Mouse (Mus musculus): ENCODE measurements around the gene Tmem178. TPM values are rescaled to one million over a fixed set of nuclear protein-coding genes. Genes with fewer than 3 reads are reported as not detected.

Tmem178 gene
- total RNA-seq, 2 experiments from 2014 or later = 0.78 to 1.6 TPM

DNA sequence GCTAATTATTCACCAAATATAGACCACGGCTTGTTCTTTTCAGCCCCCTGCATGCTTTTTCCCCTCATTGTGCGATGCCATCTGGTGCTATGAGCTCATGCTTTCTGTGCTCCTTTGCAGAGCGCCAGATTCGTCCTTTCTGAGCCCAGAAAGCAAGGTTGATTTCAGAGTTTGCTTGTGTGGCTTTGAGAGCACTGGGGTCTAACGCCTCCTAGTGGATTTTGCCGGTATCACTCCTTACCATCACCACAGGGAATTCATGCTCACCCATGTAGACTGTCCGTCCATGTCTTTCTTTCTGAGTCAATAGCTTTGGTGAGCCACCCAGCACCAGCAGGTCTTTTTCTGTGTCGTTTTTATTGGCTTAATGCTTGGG is 38.0 kb downstream of the Tmem178 start:
- intact Hi-C loops (cut with DNase I) = loop anchor here (1.0 to 5.0 kb wide), 5 partner anchors 106 to 361 kb away; partner anchors contain the start of gene Map4k3
- DNase-seq = peak; percentile 73 to 85

DNA sequence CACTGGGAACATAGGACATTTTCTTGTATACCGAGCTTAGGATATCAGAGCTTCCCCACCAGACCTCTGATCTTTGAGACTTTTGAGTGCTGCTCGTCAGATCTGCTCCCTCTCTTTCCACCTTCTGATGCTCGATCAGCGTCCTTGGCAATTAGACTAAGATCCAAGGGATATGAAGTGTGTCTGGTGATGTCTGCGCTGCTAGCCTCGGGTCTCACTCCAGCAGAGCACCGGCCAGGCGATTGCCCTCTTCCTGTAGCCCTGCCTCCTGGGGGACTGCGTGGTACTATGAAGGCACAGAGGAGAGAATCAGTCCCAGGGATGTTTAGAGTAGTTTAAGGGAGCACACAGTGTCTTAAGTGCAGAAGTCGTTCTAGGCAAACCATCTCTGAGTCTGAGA is 38.5 kb downstream of the Tmem178 start:
- intact Hi-C loops (cut with DNase I) = loop anchor here (1.0 to 5.0 kb wide), 5 partner anchors 106 to 362 kb away; partner anchors contain the start of gene Map4k3
- DNase-seq = no peak

DNA sequence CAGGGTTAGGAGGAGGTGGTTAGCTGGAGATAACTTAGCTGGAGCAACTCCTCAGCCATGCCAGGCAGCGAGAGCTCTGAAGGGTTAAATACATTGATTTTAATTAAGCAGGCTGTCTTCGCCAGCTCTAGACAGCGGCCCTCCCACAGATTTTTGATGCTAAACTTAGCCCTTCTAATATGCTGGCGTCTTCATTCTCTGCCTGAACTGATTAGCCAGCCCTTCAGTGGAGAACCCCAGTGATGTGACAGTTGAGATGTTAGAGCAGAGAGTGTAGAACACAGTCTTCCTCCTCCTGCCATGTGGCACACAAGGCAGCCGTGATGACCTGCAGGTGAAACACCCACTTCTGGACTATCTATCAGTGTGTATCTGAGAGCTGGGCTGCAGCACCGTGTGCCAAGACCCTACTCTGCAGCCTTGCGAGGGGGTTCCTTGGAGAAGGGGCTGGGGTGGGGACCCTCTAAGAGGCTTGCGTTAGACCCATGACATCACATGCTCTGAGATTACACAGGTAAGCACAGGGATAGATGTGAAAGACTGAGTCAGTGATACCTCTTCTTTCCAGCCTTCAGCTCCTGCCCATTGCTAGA is 47.2 kb downstream of the Tmem178 start:
- intact Hi-C loops (cut with DNase I) = no loop called here
- DNase-seq = no peak

DNA sequence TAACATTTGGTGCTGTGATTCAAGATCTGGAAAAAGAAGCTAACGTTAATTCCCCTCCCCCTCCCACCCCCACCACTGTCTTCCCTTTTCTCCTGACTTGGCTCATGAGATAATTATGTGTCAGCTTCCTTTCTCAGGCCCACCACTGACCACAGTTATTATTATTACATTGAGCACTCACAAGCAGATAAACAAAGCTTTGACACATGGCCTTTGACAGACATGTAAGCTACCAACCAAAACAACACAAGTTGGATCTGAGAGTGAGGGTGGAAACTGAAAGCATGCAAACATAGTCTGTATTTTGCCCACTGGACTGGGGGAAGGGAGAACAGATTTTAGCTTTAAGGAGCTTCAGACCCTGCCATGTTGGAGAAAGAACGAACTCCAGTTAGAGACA is 52.8 kb downstream of the Tmem178 start:
- no peak for DNase-seq
- intact Hi-C loops (cut with DNase I) = no loop called here

DNA sequence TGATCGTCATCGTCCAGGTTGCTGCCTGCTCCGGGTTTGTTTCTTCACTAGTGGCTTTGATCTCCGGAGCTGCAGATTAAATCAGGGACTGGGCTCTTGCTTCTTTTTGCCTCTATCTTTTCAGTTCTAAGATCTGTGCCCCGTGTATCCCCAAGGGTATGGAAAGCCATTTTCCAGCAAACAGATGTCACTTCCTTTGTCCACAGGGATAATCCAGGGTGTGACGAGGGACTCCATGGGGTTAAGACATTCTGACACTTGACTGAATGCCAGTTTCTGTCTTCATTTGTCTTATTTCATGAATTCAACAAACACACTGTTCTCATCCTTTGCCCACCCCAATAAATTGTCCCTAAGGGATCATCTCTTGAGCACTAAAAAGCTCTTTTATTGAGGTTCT is 54.5 kb downstream of the Tmem178 start:
- DNase-seq = no peak
- intact Hi-C loops (cut with DNase I) = no loop called here

DNA sequence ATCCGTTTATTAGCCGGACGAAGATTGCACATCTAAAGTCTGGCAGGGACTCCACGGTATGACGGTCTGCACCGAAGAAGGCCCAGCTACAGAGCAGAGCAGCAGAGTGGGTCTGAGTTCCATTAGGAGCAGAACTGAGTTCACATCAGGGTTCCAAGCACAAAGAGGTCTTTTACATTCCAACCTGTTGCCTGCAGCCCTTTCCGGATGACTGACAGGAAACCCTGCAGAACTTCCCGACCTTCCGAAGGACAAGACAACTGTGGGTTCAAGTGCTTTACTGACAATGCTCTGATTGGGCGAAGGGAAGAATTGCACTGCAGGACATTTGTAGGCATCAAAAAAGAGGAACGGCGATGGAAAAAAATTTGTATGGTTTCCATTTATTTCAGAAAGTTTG is 56.6 kb downstream of the Tmem178 start:
- intact Hi-C loops (cut with DNase I) = no loop called here
- DNase-seq = no peak

DNA sequence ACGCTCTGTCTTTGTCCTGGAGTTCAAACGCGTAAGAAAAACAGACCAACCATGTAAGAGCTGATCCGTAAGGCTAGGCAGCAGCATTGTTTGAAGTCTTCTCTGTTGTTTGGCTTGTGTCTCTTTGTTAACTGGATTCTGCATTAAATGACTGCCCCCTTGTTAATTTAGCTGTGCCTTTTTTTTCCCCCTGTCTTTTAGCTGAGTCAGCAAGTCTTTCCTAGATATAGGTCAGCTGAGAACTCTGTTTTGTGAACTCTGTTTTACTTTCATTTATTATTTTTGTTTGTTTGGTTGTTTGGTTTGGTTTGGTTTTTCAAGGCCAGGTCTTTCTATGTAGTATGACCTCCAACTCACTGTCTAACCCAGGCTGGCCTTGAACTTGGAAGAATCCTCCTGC is 57.2 kb downstream of the Tmem178 start:
- intact Hi-C loops (cut with DNase I) = no loop called here
- DNase-seq = no peak

DNA sequence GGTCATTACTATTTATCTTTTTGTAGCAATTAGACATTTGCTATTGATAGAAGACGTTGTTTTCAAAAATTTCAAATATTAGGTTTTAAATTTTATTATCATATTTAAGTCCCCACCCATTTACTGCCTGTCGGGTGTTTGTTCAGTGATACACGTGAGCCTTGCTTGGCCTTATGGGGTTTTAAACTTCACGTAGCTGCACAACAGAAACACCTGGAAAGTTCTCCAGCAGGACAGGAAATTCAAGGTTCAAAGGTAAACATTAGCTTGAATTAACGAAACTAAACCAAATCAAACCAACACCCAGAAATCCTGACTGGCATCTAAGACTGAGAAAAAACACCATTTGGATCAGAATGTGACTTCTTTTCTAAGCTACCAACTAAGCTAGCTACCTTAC is 57.7 kb downstream of the Tmem178 start:
- no peak for DNase-seq
- intact Hi-C loops (cut with DNase I) = no loop called here

DNA sequence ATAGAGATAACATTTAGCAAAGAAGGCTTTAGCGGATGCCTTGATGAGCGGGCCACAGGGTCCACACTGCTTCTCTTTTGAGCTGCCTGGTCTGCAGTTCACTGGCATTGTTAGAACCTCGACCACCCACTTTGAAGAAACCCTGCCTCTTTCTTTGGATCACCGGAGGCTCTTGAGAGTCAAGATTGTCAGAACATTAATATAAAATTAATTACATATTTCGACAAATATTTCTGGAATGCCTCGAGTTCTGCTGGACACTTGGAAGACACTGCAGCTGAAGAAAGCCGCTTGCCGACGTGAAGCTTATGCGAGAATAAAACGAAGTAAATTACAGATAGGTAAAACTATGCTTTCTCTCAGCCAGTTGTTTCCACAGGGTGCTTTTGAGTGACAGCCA is 60.0 kb downstream of the Tmem178 start:
- no peak for DNase-seq
- intact Hi-C loops (cut with DNase I) = no loop called here

DNA sequence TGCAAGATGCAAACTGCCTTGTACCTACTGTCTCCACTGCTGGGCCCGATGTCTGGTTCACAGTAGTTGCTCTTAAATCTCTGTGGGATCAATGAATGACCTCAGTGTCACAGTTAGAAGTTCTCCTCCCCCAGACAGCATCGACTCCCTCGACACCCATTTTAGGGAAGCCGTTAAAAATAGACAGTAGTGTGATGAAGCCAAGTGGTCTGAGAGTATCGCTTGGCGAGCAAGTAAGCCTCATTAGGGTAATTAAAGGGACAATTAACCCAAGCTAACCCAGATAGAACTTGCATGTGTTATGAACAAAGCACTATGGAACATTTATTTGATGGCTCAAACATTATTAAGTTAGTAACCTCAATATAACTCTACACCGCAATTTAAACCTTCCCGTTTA is 60.9 kb downstream of the Tmem178 start:
- intact Hi-C loops (cut with DNase I) = no loop called here
- DNase-seq = no peak

DNA sequence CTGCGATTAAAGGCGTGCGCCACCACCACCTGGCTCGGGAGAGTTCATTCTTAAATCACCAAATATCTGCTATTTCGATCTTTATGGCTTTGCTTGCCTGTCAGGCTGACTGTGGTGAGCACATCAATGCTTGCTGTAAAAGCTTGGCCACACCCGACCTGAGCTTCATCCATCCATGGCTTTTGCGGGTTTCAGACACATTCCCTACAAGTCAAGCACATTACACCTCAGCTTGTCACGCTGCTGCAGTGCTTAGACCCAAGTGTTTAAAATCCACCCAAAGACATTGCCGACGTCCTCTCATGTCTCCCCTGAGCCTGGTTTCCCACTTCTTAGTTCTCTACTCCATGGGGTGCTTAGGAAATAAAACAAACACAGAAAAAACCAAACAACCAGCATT is 64.7 kb downstream of the Tmem178 start:
- intact Hi-C loops (cut with DNase I) = no loop called here
- no peak for DNase-seq

DNA sequence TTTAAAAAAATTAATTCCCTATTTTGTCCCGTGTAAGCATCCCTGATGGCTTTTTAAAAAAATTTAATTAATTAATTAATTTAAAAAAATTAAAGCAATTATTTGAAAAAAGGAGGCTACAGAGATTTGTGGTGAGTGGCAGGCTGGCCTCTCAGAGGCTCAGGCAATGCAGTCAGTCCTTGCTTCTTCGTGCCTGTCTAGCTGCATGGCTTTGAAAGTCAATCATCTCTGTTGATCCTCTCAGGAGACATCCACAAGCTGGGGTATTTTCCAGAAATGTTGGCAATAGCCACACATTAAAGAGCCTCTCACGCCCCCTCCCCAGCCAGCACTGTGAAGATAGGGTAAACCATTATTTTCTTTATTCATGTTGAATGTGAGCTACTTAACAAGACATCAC is 65.8 kb downstream of the Tmem178 start:
- intact Hi-C loops (cut with DNase I) = loop anchor here (10.0 kb wide), 1 partner anchor 135 kb away; no protein-coding TSS in a partner anchor
- DNase-seq = no peak

DNA sequence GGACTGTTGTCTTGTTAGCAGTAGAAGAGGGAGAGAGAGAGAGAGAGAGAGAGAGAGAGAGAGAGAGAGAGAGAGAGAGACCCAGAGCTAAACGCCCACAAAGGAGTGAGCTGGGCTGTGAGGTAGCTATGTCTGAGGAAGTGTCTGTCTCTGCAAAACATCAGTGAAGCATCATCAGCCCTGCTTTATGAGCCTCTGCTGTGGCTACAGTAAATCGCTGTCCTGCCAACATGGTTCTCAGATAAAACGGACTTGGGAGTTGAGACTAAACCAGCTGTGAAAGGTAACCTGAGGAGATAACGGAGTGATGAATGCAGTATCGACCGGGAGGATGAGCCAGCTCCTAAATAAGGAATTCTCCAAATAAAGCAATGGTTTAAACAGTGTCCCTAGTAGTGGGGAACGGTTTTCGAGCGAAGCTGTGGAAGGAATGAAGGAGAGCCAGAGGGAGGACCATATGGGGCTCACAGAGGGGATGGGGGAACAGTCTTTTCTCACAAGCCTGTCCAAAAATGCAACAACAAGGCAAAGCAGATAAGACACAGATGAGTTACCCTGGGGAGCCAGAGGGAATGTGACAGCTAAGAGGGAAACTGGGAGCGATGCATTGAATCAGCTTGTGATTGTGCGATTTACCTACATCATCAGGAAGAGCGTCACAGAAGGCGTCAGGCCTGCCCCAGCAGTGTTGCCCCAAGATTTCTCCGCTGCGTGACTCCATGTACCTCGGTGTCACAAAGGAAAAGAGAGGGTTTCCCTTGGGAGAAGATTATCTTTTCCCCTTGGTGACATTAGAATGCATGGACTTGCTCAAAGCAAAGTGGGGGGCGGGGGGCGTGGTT is 66.6 kb downstream of the Tmem178 start:
- no peak for DNase-seq
- intact Hi-C loops (cut with DNase I) = loop anchor here (10.0 kb wide), 1 partner anchor 136 kb away; no protein-coding TSS in a partner anchor

DNA sequence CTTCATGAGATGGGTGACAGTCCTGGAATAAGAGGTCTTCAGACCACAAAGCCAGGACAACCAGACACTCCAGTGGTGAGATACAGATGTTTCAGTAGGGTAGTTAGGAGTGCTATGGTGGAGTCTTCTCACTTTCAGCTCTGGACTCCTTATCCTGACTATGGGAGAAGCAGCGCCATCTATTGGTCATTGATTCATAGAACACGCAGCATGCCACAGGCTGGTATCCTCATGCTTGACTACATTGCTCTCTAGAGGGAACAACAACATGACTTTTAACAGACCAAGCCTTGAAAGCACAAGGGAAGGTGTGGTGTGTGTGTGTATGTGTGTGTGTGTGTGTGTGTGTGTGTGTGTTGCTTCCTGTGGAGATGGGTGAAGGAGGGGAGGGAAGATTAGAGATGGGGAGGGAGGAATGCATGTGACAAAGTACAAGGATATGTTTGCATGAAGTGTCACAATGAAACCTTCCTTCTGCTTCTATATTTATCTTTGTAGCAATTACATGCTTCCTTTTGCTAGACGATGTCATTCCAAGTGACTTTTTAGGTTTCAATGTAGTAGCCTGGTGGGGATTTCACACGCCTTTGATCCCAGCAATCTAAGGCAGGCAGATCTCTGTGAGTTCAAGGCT is 71.5 kb downstream of the Tmem178 start:
- intact Hi-C loops (cut with DNase I) = loop anchor here (5.0 to 10.0 kb wide), 2 partner anchors 141 to 394 kb away; no protein-coding TSS in a partner anchor
- peak; percentile 28 to 68 for DNase-seq

DNA sequence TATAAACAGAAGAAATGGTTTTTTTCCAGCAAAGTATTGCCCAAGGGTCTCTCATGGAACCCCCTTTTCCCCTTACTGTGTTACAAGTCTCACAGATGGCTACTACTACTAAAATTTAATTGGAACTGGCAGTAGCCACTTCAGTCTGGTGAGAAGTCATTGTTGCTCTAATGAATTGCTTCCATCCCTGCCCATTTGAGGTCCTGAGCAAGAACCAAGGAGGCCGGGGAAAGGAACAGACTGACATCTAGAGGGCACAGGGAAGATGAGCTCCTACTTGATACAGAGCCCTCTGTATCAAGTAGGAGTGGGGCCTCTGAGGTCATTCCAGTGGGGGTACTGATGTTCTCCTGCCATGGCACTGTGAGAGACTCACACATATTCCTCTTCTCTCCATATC is 72.7 kb downstream of the Tmem178 start:
- intact Hi-C loops (cut with DNase I) = loop anchor here (5.0 to 10.0 kb wide), 2 partner anchors 142 to 395 kb away; no protein-coding TSS in a partner anchor
- DNase-seq = no peak

DNA sequence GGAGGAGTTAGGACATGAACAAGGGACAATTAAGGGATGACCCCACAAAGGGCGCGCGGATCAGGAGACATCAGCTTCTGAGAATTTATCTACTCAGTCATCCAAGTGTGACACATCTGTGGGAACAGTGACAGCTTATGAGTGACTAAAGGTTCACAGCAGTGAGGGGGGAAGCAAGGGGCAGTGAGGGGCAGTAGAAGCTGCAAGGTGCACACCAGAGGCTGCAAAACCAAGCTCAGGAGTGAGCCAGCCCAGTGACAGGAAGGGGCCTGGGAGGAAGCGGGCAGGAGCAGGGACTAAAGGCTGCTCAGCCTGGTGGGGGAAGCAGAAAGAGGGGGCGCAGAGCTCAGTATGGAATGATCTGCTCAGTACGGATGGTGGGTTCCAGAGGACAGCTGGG is 82.9 kb downstream of the Tmem178 start:
- intact Hi-C loops (cut with DNase I) = no loop called here
- no peak for DNase-seq

DNA sequence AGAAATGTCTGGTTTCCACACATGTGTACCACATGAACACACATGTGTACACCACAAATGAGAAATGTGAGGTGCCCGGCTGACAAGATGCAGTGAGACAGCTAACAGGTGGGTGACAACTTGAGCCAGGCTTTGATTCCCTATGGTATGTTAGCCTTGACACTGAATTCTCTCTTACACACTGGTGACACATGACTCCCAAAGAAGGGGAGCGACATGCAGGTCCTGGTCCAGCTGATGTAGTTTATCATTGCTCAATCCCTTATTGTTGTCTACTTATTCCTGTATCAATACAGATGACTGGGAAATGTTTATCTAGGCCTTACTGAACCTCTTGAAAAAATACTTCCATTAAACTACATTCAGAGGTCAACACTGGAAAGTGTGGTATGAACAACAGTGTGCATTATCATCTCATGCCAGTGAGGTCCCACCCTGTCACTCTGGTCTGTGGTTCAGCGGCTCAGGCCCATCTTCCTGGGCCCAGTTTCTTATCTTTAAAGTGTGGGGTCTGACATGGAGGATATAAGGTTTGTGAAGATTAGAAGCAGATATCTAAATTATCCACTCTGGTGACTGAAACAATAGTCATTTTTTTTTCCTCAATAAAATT is 87.5 kb downstream of the Tmem178 start:
- no peak for DNase-seq
- intact Hi-C loops (cut with DNase I) = no loop called here

DNA sequence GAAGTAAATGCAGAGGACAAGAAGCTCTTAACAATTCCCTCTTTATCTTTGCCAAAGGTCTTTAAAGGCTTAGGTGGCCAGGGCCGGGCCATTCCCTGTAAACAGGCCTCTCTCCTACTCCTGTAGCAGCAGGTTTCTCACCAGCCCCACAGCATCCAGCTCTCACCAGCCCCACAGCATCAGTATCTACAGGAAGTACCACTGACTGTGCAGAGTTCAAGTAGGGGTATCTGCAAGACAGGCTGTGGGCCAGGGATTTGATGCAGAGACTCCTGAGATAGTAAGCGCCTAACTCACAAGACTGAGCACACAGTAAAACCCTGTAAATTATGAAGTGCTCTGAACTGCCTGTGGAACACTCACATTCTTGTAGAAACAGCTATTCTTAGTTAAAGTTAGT is 88.5 kb downstream of the Tmem178 start:
- intact Hi-C loops (cut with DNase I) = no loop called here

DNA sequence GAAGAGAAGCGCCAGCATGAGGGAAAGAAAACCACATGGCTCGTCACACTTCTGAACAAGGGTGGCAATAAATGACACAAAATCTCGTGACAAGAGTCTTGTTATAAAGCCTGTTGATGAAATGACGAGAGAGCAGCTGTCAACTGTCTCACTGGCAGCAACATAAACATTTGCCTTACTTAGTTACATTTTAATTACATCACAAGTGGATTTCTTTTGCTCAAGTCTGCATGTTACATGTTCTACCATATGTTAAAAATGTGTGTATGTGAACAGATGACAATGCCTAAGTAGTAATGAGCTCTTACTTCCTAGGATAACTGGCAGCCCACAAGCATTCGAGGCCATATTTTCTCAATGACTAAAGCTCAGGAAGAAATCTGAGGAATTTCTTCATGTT is 90.9 kb downstream of the Tmem178 start:
- intact Hi-C loops (cut with DNase I) = no loop called here
- no peak for DNase-seq

More for the DNA sequence above, 88.5 kb downstream of the Tmem178 start:
- DNase-seq = no peak

DNA sequence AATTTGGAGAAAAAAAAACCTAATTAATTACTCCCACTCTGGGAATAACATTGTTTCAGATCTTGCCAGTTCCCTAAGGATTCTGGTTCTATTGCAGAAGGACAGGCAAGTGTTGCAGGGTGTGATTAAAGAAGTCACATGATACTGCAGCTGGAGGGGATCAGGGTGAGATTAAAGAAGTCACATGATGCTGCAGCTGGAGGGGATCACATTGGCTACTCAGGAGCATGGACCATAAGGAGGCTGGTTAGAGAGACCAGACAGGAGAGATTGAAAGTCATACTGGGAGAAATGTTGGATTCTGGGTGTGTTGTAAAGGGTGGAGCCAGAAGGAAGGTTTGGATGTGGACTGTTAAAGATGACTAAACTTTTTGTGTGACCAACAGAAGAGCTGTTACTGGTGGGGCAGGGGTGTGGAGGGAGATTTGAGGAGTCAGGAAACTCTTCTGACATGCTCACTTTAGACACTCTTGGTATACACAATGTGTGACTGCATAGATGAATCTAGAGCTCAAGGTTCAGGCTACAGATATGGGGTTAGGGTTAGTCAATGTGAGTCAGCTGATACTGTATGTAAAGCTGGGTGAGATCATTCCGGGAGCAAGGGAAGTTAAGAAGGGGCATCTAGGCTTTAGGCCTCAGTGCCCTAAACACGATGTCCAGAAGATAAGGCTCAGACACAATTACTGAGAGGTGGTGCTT is 94.4 kb downstream of the Tmem178 start:
- intact Hi-C loops (cut with DNase I) = no loop called here
- no peak for DNase-seq
